ENCODE assay signal across 8 mouse cellular contexts in the genomic region with DNA sequence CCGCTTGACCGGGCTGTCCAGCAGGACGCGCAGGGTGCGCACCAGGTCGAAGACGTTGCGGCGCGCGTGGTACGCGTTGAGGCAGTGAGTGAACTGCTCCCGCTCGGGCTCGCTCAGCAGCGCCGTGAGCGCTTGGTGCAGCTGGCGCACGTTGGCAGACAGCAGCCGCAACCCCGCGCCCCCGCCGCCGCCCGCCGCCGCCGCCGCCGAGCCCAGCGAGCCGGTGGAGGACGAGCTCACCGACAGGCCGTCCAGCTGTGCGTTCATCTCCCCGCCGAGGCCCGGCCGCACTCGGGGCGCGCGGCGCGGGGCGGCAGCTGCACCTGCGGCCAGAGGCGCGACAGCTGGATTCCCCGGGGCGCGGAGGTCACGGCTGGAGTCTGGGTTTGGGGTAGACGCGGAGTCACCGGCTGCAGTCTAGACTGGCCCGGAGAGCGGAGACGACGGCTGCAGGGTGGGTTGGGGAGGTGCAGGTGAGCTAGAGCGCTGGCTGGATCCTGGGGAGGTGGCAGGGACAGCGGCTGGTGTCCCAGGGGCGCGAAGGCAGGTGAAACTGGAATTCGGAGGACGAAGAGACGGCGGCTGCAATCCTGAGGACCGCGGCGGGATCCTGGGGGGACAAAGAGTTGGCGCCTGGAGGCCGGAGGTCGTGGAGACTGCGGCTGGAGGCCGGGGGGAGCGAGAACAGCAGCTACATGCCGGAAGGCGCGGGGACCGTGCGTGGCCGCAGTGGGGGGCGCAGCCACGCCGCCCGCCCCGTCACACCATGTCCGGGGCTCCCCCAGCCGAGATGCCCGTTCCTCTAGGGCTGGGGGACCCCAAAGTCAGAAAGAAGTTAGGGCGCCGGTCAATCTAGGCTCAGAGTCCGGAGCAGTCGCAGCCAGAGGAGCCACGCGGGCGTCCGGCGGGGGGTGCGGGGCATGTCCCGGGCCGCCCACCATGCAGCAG. TPM values are rescaled to one million over a fixed set of nuclear protein-coding genes. Genes with fewer than 3 reads are reported as not detected.
A peak's percentile ranks its signal among the peaks of the same experiment; 100 is the strongest.
DNase-seq lines count a peak whose midpoint lies in the region; ATAC-seq and TF ChIP-seq lines count a peak whose summit lies in the region.

No protein-coding gene starts in this region.

- H3K27ac ChIP-seq in liver, postnatal 0 days (ENCODE audit: low read depth) = no peak overlapping the region
- H3K27ac ChIP-seq in neural tube, embryonic 14.5 days (ENCODE audit: low read depth, low read length) = no peak overlapping the region

- 2% methylated on average over 102 of the region's 107 CpGs for WGBS in liver, postnatal 0 days (ENCODE audit: insufficient replicate concordance)
- WGBS in neural tube, embryonic 14.5 days = 1% methylated on average over 95 of the region's 107 CpGs

- no peaks in the 10 kb centered on the region for H3K9me3 ChIP-seq in liver, postnatal 0 days (ENCODE audit: low read length)
- no peaks in the 10 kb centered on the region for H3K9me3 ChIP-seq in neural tube, embryonic 14.5 days (ENCODE audit: control insufficient read depth, low read length)

- ATAC-seq in liver, postnatal 0 days = peak; percentile 69
- peak; percentile 52 for ATAC-seq in neural tube, embryonic 14.5 days (ENCODE audit: low read depth)

- peak overlapping the region; percentile 59 for H3K4me3 ChIP-seq in liver, postnatal 0 days (ENCODE audit: low read depth, low read length)
- H3K4me3 ChIP-seq in neural tube, embryonic 14.5 days (ENCODE audit: low read depth, low read length) = peak overlapping the region; percentile 66

- peak overlapping the region; percentile 39; the same call in 1 of the 2 replicates for H3K9ac ChIP-seq in liver, postnatal 0 days (replicated peaks)
- peak overlapping the region; percentile 47 for H3K9ac ChIP-seq in neural tube, embryonic 14.5 days (replicated peaks; ENCODE audit: low read depth, low read length)

- peak; percentile 92 for DNase-seq in heart, adult 11 months
- no peak for DNase-seq in heart, adult 8-10 months (ENCODE audit: low spot score)
- DNase-seq in cerebellum, postnatal 14 days = peak; percentile 42 to 52
- peak; percentile 42 to 58 for DNase-seq in gastrocnemius, postnatal 4 days (ENCODE audit: low spot score in 2 of 2)
- DNase-seq in kidney, adult 11 months = peak; percentile 49
- DNase-seq in liver, postnatal 0 days = peak; percentile 63
- peak; percentile 73 to 81 for DNase-seq in thymus, postnatal 36 days

- no peaks in the 10 kb centered on the region for H3K36me3 ChIP-seq in liver, postnatal 0 days (replicated peaks; ENCODE audit: insufficient read depth, low read length)
- no peaks in the 10 kb centered on the region for H3K36me3 ChIP-seq in neural tube, embryonic 14.5 days (ENCODE audit: control insufficient read depth, insufficient read depth, low read length)

- no peak for TF ChIP-seq EP300 in liver, postnatal 0 days (IDR thresholded peaks at IDR 0.05; ENCODE audit: low read depth)

- H3K27me3 ChIP-seq in liver, postnatal 0 days (ENCODE audit: insufficient read depth, low read length) = peaks cover 41% of the 10 kb centered on the region
- peaks cover 5% of the 10 kb centered on the region; the same call in 1 of the 2 replicates for H3K27me3 ChIP-seq in neural tube, embryonic 14.5 days (ENCODE audit: control insufficient read depth, insufficient read depth, low read length)

- H3K4me1 ChIP-seq in liver, postnatal 0 days (ENCODE audit: insufficient read depth) = peaks cover 7% of the 10 kb centered on the region; the same call in 1 of the 2 replicates
- peaks cover 13% of the 10 kb centered on the region; the same call in 1 of the 2 replicates for H3K4me1 ChIP-seq in neural tube, embryonic 14.5 days (ENCODE audit: control insufficient read depth, insufficient read depth, low read length)

- TF ChIP-seq CTCF in liver, postnatal 0 days (IDR thresholded peaks at IDR 0.05; ENCODE audit: low read depth) = no peak

- H3K4me2 ChIP-seq in liver, postnatal 0 days (ENCODE audit: low read depth, low read length) = peak overlapping the region; percentile 73
- H3K4me2 ChIP-seq in neural tube, embryonic 14.5 days (ENCODE audit: low read depth, low read length) = peak overlapping the region; percentile 80

RNA-seq across cellular contexts. Expression of gene Whrn, which starts 0.6 kb away (rescaled TPM):
- total RNA-seq in heart, adult 8-10 months (2022) = 10 to 100 TPM; 18.5 to 38.1 (median 20.6) TPM
- total RNA-seq in gastrocnemius, postnatal 4 days (2021) = 1 to 10 TPM; 4.3 to 5.3 TPM
- polyA plus RNA-seq in liver, postnatal 0 days (2015; fragmentation: Nextera tagmentation; extraction: Ambion mirVana) = 0.61 and 0.64 TPM in 2 replicates
- polyA plus RNA-seq in neural tube, embryonic 14.5 days (2014; fragmentation: Nextera tagmentation; extraction: Ambion mirVana) = 4.0 and 6.2 TPM in 2 replicates

RNA-seq across cellular contexts. Expression of gene Atp6v1g1, which starts 49.3 kb away (rescaled TPM):
- total RNA-seq in heart, adult 8-10 months (2022) = 100 to 1,000 TPM; 146 to 168 (median 149) TPM
- 100 to 1,000 TPM; 224 to 226 TPM for total RNA-seq in gastrocnemius, postnatal 4 days (2021)
- polyA plus RNA-seq in liver, postnatal 0 days (2015; fragmentation: Nextera tagmentation; extraction: Ambion mirVana) = 148 and 152 TPM in 2 replicates
- 431 and 462 TPM in 2 replicates for polyA plus RNA-seq in neural tube, embryonic 14.5 days (2014; fragmentation: Nextera tagmentation; extraction: Ambion mirVana)
